Mouse (Mus musculus): ENCODE data around the gene Stim2. TPM values are rescaled to one million over a fixed set of nuclear protein-coding genes. Genes with fewer than 3 reads are reported as not detected.
A peak's percentile ranks its signal among the peaks of the same experiment; 100 is the strongest.

Stim2 gene
- polyA plus RNA-seq, 1 experiment = 6.9 TPM

DNA sequence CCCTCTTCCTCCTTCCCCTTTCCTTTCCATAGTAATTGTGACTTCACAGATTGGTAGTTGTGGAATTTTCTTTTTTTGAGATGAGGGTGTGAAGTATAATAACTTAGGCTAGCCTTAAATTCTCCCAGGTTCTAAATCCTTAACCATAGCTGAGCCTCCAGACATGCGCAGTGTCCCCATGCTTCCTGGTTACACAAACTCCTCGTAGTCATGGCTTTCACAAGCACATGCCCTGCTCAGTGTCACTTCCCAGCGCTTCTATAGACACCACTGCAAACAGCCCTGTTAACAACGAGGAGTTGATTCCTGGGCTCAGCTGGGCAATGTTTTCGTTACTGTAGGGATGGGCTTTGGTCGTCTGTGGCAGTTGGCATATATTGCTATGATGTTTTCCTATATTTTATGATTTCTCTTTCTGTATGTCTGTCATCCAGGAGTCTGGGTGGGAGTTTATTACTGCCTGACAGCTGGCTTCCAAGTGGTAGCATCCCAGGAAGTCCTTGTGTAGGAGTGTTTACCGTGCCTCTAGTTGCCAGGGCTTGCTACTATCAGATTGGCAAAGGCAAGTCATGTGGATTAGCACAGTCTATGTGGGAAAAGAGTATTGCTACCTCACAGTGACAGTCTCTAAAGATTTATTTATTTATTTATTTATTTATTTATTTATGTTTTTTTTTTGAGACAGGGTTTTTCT, 55.5 kb downstream of the Stim2 start:
- peaks cover 54% of the 10 kb centered on the region for H3K4me1 ChIP-seq
- no peak overlapping the region for H3K4me3 ChIP-seq (replicated peaks)
- peaks cover 51% of the 10 kb centered on the region for H3K36me3 ChIP-seq (replicated peaks; ENCODE audit: low read length)
- TF ChIP-seq GATA1 (IDR thresholded peaks at IDR 0.05; ENCODE audit: borderline replicate concordance, low read length) (no peak), FLI1 (IDR thresholded peaks at IDR 0.05; ENCODE audit: low read length) (no peak)
- no peaks in the 10 kb centered on the region for H3K27me3 ChIP-seq (replicated peaks)
- H3K9me3 ChIP-seq = 0 out of 2 replicates have a peak, but pooled peaks cover 5% of the 10 kb centered on the region

DNA sequence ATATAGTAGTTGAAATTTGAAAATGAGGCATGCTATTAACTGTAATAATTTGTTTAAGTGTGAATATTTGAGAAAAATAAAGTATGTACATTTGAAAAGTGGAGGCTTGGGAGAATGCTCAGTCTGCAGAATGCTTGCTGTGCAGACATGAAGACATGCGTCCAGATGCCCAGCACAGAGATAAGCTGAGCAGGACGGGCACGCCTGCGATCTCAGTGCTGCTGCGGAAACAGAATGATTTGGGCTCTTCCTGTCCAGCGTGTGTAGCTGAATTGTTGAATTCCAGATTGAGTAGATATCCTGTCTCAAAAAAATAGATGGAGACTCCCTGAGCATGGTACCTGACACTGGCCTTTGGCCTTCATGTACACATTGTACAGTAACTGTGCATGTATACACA, 58.0 kb downstream of the Stim2 start:
- no peaks in the 10 kb centered on the region for H3K27me3 ChIP-seq (replicated peaks)
- H3K36me3 ChIP-seq (replicated peaks; ENCODE audit: low read length) = peaks cover 54% of the 10 kb centered on the region
- no peak overlapping the region for H3K4me3 ChIP-seq (replicated peaks)
- 0 out of 2 replicates have a peak, but pooled peaks cover 5% of the 10 kb centered on the region for H3K9me3 ChIP-seq
- peaks cover 44% of the 10 kb centered on the region for H3K4me1 ChIP-seq
- TF ChIP-seq FLI1 (IDR thresholded peaks at IDR 0.05; ENCODE audit: low read length) = no peak
- TF ChIP-seq GATA1 (IDR thresholded peaks at IDR 0.05; ENCODE audit: borderline replicate concordance, low read length) = no peak

- TF ChIP-seq GATA1 (IDR thresholded peaks at IDR 0.05; ENCODE audit: borderline replicate concordance, low read length) (no peak), FLI1 (IDR thresholded peaks at IDR 0.05; ENCODE audit: low read length) (no peak)
- Histone ChIP-seq H3K4me1 (peaks cover 29% of the 10 kb centered on the region), H3K9me3 (0 out of 2 replicates have a peak, but pooled peaks cover 5% of the 10 kb centered on the region), H3K36me3 (replicated peaks; ENCODE audit: low read length) (peaks cover 45% of the 10 kb centered on the region), H3K27me3 (replicated peaks) (no peaks in the 10 kb centered on the region), H3K4me3 (replicated peaks) (no peak overlapping the region)
Observed at GRCm38 (mm10) chr5:54059998-54060397, 61.7 kb downstream of the Stim2 start.

DNA sequence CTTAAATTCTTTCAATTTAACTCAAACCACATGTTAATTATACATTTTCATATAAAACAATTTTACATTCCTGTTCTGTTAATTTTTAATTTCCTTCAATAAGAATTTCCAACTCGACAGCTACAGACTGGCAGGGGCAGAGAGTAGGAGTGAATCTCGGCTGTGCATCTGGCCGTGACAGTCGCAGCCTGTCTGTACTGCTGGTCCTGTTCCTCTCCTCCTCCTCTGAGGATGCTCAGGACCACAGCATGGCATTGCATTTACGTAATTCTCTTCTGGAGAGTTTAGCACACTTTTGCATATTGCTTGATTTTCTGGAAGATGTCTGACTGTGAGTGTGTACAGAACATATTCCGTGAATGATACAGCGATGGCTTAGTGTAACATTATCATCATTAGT, 63.8 kb downstream of the Stim2 start:
- peaks cover 32% of the 10 kb centered on the region for H3K36me3 ChIP-seq (replicated peaks; ENCODE audit: low read length)
- TF ChIP-seq FLI1 (IDR thresholded peaks at IDR 0.05; ENCODE audit: low read length) (no peak), GATA1 (IDR thresholded peaks at IDR 0.05; ENCODE audit: borderline replicate concordance, low read length) (no peak)
- peaks cover 31% of the 10 kb centered on the region for H3K4me1 ChIP-seq
- H3K9me3 ChIP-seq = 0 out of 2 replicates have a peak, but pooled peaks cover 5% of the 10 kb centered on the region
- peak overlapping the region; percentile 34 for H3K4me3 ChIP-seq (replicated peaks)
- H3K27me3 ChIP-seq (replicated peaks) = no peaks in the 10 kb centered on the region

DNA sequence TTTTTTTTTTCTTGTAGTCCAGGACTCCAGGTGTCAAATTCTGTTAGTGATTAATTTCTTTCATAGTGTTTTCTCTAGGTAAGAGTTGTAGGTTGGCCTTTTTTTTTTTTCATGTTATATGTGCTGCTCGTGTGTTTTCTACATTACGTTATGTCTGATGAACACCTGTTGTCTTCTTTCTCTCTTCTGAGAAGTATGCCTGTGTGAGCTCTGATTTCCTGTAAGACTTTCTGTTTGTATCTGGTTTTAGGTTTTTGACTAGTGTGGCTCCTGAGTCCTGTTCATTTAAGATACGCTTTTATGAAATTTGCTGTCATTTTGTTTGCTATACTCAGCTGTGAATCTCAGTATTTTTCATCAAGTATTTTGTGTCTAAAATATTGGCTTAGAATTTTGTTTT, 69.3 kb downstream of the Stim2 start:
- Histone ChIP-seq H3K9me3 (no peaks in the 10 kb centered on the region), H3K27me3 (replicated peaks) (no peaks in the 10 kb centered on the region), H3K4me1 (peaks cover 22% of the 10 kb centered on the region), H3K36me3 (replicated peaks; ENCODE audit: low read length) (peaks cover 7% of the 10 kb centered on the region), H3K4me3 (replicated peaks) (no peak overlapping the region)
- TF ChIP-seq GATA1 (IDR thresholded peaks at IDR 0.05; ENCODE audit: borderline replicate concordance, low read length) = no peak
- TF ChIP-seq FLI1 (IDR thresholded peaks at IDR 0.05; ENCODE audit: low read length) = no peak

DNA sequence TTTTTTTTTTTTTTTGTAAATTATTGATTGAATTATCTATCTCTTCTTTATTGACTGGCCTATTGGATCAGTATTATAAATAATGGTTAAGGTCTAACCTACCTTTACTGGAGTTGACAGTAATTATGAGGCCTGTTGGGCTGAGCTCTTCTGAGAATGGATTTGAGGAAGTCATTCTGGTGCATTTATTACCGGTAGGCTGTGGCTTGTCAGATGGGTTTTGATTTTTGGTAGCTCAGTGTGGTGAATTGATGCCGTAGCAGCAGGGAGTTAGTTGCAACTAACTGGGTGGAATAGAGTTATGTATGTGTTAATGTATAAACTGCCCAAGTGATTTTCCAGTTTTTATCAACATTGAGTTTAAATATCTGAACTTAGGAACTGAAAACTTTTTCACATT, 72.2 kb downstream of the Stim2 start:
- peaks cover 6% of the 10 kb centered on the region for H3K36me3 ChIP-seq (replicated peaks; ENCODE audit: low read length)
- no peaks in the 10 kb centered on the region for H3K9me3 ChIP-seq
- H3K4me3 ChIP-seq (replicated peaks) = no peak overlapping the region
- peaks cover 39% of the 10 kb centered on the region for H3K4me1 ChIP-seq
- TF ChIP-seq FLI1 (IDR thresholded peaks at IDR 0.05; ENCODE audit: low read length) (no peak), GATA1 (IDR thresholded peaks at IDR 0.05; ENCODE audit: borderline replicate concordance, low read length) (no peak)
- no peaks in the 10 kb centered on the region for H3K27me3 ChIP-seq (replicated peaks)

DNA sequence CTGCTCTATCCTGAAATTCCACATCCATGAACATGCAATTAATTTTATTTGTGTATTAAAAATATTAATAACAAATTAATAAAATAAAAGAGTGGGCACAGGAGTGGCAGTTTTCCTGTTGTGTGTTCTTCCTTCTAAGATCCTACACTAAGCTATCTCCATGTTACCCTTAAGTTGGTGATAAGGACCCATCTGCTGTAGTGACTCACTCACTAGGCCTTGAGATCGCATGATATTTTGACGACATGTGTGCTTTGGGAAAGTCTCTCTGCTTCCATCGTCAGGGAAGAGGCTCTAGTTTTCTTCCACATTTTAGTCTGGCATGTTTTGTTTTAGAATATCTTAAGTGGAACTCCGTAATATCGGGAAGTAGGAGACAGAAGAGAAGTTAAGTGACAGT, 73.0 kb downstream of the Stim2 start:
- Histone ChIP-seq H3K9me3 (no peaks in the 10 kb centered on the region), H3K4me3 (replicated peaks) (no peak overlapping the region), H3K4me1 (peaks cover 37% of the 10 kb centered on the region), H3K36me3 (replicated peaks; ENCODE audit: low read length) (peaks cover 6% of the 10 kb centered on the region), H3K27me3 (replicated peaks) (no peaks in the 10 kb centered on the region)
- TF ChIP-seq GATA1 (IDR thresholded peaks at IDR 0.05; ENCODE audit: borderline replicate concordance, low read length) (no peak), FLI1 (IDR thresholded peaks at IDR 0.05; ENCODE audit: low read length) (no peak)

DNA sequence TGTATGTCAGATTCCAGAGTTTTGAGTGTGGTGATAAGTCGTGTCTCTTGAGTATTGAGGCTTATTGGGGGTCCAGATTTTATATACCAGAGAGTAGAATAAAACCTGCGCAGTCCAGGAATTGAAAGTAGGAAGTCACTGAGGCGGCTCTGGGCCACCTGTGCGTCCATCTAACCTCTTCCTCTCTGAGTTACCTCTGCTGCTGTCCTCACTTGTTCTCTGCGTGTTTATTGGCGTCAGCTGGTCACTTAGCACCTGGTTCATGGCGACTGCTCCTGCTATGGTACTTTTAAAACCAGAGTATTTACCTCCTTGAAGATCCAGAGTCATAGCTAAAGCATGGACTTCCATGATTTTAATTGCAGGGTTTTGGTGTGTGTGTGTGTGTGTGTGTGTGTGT, 73.4 kb downstream of the Stim2 start:
- TF ChIP-seq FLI1 (IDR thresholded peaks at IDR 0.05; ENCODE audit: low read length) = no peak
- no peak for TF ChIP-seq GATA1 (IDR thresholded peaks at IDR 0.05; ENCODE audit: borderline replicate concordance, low read length)
- H3K27me3 ChIP-seq (replicated peaks) = no peaks in the 10 kb centered on the region
- H3K4me1 ChIP-seq = peaks cover 37% of the 10 kb centered on the region
- no peak overlapping the region for H3K4me3 ChIP-seq (replicated peaks)
- peaks cover 6% of the 10 kb centered on the region for H3K36me3 ChIP-seq (replicated peaks; ENCODE audit: low read length)
- no peaks in the 10 kb centered on the region for H3K9me3 ChIP-seq

GRCm38 (mm10) chr5:54073291-54073690, 75.0 kb downstream of the Stim2 start:
- H3K9me3 ChIP-seq = no peaks in the 10 kb centered on the region
- H3K4me3 ChIP-seq (replicated peaks) = peak overlapping the region; percentile 53
- peaks cover 11% of the 10 kb centered on the region for H3K36me3 ChIP-seq (replicated peaks; ENCODE audit: low read length)
- no peaks in the 10 kb centered on the region for H3K27me3 ChIP-seq (replicated peaks)
- H3K4me1 ChIP-seq = peaks cover 41% of the 10 kb centered on the region
- TF ChIP-seq FLI1 (IDR thresholded peaks at IDR 0.05; ENCODE audit: low read length) = no peak
- no peak for TF ChIP-seq GATA1 (IDR thresholded peaks at IDR 0.05; ENCODE audit: borderline replicate concordance, low read length)

GRCm38 (mm10) chr5:54079997-54080396, 81.7 kb downstream of the Stim2 start:
- no peak for TF ChIP-seq FLI1 (IDR thresholded peaks at IDR 0.05; ENCODE audit: low read length)
- TF ChIP-seq GATA1 (IDR thresholded peaks at IDR 0.05; ENCODE audit: borderline replicate concordance, low read length) = no peak
- Histone ChIP-seq H3K36me3 (replicated peaks; ENCODE audit: low read length) (peaks cover 27% of the 10 kb centered on the region), H3K4me1 (peaks cover 29% of the 10 kb centered on the region), H3K27me3 (replicated peaks) (no peaks in the 10 kb centered on the region), H3K9me3 (no peaks in the 10 kb centered on the region), H3K4me3 (replicated peaks) (no peak overlapping the region)

All from megakaryocyte, embryonic 14.5 days (primary cell).